Mouse (Mus musculus): Measurements from ENCODE around the gene Erc2.

DNA sequence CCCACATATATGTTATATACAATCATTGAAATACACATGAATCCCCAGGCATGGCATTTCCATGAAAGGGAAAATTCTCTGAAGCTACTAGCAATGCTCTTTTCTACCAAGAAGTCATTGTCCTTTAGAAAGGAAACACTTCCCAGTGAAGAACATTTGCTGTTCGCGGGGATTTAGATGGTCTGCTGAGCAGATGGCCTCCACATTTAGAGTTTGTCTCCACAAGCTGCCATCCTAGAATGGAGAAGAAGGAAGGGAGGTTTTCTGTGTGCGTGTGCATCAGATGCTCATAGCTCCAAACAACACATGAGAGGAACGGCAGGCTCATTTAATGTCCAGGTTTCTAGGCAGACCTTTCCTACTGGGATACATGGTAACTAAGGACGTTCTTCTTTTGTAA is 196.8 kb downstream of the Erc2 start:
- TF ChIP-seq CTCF (IDR thresholded peaks at IDR 0.05; ENCODE audit: low read depth) (no peak), EP300 (IDR thresholded peaks at IDR 0.05; ENCODE audit: low read depth) (no peak)

All from liver, embryonic 14.5 days (tissue).